Mouse (Mus musculus): ENCODE measurements around the gene Micu1. TPM values are rescaled to one million over a fixed set of nuclear protein-coding genes. Genes with fewer than 3 reads are reported as not detected.

Gene Micu1
- total RNA-seq, 2 experiments from 2014 or later = 30.8 to 34.7 TPM

DNA sequence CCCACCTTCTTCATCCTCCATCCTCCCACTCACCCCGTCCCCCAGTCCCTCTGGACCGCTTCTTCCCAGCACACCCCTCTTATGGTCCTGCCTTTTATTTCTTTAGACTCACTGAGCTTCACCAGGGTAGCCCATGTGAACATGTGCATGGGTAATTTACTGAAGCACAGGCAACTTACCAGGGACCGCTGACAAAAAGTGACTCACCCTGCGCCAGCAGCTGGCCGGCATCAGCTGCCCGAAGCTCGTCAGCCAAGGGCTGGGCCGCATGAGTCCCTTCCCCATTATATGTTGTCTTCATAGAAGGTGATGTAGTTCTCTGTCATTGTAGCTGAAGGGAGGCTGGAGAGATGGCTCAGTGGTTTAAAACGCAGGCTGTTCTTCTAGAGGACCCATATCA lies 111.5 kb downstream of the Micu1 start:
- no peak for DNase-seq

DNA sequence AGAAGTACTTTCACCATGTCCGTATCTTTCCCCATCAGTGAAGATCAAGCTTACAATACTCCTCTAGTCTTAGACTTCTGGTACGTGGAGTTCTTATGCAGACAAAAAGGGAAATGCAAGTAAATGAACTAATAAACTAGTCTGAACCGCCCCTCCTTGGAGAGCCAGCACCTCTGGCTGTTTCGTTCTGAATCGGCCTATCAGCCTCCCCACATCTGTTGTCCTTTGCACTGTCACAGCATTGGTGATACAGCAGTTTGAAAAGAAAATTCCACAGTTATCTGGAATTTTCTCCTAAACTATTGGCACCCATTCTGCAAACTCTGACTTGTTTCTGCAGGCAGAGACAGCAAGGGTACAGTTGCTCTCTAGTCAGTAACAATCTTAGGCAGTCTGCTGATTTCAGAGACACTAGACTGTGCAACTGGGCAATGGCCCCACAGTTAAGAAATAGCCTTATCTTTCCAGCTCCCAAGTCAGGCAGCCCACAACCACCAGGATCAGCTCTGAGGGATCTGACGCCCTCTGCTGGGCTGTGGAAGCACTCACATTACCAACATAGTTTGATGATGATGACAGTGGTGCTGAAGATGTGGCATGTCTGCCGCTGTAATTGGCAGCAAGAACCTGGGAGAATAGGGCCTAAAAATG lies 112.4 kb downstream of the Micu1 start:
- DNase-seq = peak; percentile 63

DNA sequence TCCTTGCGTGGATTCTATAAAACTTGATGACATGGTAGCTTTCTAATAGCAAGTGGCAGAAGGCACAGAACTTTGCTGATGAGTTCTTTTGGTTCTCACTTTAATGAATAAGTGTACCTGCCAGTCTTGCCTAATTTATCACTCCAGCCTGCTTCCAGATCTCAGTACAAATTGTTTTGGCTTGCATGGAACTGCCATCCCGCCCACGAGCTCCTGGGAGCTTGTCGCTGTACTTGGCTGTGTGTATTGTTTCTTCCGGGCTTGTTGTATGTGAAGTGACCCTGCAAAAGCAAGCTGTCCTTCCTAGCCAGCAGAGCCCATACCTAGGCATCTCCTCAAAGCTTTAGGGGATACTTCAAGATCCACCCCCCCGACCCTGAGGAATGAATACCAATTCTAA lies 114.3 kb downstream of the Micu1 start:
- DNase-seq = no peak

DNA sequence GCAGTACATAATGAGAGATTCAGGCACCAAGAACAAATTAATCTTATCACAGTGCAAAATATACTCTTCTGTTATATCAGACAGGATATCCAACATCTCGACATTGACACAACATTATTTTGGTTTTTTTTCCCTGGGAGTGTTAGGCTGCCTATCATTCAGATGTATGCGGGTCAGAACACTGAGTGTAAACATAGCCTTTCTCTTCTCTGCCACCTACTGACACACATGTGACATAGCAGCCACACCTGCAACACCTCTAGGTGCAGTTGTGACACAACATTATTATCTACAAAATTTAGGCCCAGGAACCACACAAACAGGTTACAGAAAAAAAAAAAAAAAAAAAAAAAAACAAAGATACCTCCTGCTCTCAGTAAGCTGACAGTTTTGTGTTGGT lies 115.3 kb downstream of the Micu1 start:
- DNase-seq = no peak

DNA sequence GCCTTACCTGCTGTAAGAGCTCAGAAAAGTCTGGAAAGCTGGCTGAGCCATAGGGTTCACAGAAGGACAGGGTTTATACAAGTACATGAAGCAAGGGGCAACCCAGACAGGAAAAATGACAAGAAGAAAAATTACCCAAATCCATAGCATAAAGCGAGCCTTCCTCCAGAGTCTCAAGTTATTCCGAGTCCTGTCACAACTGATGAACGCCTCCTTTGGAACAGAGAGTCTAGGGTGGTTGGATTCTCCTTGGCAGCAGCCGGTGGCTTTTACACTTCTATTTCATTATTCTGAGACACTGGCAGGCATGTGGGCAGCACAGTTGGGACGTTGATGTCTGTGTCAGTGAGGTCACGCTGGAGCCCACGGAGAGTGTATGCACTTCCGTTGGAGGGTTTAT lies 115.7 kb downstream of the Micu1 start:
- DNase-seq = no peak

DNA sequence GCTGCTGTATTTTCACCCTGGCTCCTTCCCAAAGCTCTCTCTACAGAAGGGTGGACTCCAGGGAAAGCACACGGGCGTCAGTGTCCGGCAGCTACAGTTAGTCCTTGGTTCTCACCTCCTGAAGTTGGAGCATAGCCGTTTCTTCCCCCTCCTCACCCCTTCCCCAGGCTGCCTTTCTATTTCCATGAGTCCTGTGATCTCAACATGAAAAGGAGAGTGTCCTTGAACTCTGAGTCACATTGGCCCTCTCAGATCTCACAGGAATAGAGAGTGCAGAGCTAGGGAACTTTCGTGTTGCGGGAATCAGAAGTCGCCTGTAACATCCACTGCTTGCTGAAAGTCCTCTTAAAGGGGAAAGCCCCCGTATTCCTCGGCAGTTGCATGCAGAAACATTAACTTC lies 116.9 kb downstream of the Micu1 start:
- DNase-seq = no peak

DNA sequence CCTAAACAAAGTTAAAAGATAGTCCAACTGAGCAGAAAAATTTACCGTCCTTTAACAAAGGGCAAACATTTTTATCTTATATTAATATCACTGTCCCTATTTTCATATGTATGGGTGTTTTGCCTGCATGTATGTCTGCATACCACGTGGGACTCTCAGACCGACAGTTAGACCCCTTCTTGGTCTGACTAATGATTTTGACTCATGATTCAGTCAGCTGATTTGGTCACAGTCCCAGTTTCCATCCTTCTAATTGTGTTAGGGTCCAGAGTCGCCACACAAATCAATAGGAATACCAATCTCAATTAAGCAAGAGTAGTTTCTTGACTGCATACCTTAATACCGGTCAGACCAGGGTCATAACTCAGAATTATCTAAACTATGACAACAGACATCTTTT lies 118.6 kb downstream of the Micu1 start:
- DNase-seq = no peak

DNA sequence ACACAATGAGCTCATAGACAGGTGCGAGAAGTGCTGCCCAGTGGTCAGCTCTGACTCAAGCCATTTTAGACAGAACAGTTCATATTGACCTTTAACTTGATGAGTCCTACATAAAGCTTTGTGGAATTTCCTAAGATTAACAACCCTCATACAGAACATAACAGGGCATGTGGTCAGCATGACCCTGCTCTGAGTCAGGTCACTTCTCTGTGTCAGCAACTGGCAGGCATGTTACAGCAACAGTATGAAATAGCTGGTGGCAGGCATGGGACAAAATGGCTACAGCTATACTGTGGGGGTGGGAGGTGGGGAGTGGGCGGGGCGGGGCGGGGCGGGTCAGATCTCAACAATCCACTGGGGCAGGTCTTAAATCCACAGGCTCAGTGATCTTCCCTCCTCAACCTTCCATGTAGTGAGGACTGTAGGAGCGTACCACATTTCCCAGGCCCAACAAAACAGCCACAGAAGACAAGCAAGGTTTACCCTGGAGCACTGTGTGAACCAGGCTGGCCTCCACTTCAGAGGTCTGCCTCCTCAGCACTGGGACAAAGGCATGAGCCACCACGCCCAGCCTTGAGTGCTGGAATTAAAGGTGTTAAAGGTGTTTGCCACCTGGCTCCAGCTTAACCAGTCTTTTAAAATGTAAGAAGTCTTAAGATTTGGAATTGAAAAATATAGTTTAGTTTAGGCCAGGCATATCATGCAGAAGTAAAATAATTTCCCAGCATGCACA lies 119.2 kb downstream of the Micu1 start:
- no peak for DNase-seq

DNA sequence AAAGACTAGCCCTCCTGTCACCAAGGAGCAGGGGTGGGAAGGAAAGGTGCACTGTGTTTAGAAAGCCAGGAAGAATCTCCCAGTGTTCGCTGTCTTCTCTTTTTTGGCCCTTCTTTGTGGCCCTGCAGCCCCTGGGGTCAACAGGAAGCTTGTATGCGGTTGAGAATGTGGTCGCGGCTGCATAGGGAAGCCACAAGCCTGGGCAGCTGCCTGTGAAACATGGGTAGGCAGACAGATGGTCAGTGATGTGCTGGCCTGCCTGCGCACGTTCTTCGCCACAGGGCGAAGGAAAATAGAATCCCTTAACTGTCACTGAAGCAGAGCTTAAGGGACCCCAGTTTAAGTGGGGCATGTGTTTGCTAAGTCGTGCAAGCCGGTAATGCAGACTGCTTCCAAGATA lies 120.6 kb downstream of the Micu1 start:
- no peak for DNase-seq

DNA sequence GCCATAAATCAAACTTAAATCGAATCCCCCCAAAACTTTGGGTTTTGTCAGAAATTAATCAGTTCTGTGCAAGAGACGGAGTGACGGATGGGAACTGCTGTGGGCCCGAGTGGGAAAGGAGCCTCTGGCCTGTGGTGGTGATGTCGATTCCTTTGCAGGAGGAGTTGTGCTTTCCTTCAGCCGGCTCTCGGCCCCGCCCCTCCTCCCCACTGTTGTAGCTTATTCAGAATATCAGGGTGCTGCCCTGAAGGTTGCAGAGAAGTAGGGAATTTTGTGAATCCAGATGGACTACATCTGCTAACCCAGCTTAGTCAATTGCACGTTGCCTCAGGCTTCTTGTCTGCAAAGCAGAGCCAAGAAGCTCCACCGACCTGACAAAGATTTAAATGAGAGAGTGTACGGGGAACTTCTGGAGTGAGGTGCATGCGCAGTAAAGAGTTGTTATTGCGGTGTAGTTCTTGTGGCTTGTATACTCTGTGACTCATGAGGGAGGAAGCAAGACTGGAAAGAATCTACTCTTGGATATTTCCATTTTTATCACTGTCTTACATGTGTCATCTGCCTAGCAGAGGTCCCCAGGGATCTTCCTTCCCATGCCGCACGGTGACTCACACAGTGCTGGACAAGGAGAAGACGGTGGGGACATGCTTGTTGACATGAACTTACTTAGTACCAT lies 123.0 kb downstream of the Micu1 start:
- peak; percentile 35 for DNase-seq

DNA sequence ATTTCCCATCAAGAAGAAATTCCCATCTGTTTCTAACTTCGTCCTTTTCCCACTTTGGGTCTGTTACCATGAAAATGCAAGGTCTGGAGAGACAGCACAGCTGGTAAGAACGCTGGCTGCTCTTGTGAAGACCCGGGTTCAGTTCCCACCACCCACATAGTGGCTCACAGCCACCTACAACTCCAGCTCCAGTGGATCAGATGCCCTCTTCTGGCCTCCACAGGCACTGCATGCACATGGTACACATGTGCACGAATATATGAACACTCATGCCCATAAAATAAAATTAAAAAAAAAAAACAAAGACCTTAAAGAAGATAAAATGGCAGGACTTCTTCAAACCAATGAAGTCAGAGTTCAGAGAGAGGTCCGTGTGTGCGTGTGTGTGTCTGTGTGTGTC lies 127.6 kb downstream of the Micu1 start:
- DNase-seq = no peak

DNA sequence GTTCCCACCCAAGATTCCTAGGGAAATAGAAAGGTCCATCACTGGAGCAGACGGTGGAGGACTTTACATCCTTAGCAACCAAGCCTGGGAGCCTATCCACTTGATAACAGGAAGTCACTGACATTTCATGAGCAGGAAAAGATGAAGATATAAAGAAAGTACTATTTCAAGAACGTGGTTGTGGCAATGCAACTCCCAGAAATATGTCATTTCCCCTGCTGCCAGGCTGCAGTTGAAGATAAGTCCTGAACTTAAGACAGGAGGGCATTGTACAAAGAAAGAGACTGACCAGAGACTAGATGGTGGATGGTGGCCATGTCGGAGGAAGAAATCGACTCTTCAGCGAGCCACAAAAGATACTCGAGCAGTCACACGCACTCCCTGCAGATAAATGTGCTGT lies 129.7 kb downstream of the Micu1 start:
- no peak for DNase-seq

DNA sequence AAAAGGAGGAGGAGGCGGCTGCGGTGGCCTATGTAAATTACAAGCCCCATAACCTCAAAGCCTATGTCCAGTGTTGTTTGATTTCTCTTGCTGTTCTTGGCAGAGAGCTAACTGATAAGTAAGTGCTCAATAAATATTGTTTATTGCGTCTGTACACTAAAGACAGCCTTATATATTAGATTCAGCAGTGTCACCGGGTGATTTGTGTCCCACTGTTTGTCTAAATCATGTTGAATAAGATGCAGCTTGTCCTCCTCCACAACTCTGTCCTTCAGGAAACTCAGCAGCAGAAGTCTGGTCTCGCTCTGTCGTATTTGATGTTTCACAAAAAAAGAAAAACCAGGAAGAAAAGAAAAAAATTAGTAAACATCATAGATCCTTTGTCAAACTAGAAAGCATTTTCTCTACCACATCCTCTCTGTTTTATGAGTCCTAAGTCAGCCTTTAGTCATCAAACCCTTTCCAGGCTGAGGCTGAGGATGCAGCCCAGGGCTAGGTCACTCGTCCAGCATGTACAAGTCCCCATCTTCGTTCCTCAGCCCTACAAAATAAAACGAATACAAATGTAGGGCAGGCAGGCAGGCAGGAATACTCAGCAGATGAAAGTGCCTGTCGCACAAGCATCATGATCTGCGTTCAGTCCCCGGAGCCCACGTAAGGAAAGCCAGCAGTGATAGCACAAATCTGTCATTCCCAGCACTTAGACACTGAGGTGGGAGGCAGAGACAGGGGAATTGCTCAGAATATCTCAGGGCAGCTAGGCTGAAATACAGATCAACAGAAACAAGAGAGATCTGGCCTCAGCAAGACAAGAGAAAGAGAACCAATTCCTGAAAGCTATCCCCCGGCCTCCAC lies 133.3 kb downstream of the Micu1 start:
- DNase-seq = no peak

DNA sequence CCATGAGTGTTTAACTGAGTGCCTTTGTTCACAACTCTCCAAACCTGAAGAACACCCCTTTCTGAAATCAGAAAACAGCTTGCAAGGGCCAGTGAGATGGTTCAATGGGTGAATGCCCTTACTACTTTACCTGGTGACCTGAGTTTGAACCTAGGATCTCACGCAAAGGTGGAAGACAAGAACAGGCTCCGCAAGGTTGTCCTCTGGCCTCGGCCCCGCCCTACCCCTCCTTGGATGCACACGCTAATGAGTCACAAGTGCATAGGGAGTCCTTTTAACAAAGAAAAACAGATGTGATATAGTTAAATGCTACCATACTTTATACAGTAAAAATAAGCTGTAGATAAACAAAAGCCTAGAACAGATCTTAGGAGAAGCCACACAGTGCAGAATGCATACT lies 135.2 kb downstream of the Micu1 start:
- DNase-seq = no peak

DNA sequence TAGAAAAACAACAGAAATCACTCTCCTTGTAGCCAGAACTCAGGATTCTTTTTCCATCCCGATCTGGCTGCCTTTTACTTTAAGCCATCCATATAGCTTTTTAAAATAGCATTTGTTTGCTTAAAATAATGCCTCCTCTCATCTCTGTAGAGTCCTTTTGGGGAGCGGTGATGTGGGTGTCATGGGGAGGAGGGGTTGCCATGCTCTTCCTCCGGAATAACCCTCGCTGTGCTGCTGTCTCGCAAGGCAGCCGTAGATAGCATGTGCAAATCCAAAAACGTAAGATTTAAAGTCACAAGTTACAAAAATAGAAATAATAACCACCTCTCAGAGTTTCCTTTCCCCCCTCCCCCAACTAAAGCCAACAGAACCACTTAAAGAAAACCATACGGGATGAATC lies 139.2 kb downstream of the Micu1 start:
- no peak for DNase-seq

DNA sequence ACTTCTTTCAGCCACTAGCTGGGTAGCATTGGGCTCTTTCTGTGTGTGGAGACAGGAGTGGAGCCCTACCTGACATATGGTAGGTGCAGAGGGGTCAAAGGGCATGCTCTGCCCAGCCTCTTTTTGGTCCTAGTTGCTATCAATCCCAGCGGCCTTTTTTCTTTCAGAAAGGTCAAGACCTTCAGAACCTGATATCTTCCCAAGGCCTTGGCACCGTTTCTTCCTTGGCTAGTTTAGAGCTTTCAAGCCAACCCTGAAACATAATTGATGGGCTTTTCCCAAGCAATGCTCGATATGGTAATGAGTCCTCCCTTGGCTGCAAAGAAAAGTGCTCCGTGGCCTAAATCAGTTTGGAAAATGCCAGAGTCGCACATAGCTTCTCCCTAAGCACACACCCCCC lies 140.8 kb downstream of the Micu1 start:
- no peak for DNase-seq

DNA sequence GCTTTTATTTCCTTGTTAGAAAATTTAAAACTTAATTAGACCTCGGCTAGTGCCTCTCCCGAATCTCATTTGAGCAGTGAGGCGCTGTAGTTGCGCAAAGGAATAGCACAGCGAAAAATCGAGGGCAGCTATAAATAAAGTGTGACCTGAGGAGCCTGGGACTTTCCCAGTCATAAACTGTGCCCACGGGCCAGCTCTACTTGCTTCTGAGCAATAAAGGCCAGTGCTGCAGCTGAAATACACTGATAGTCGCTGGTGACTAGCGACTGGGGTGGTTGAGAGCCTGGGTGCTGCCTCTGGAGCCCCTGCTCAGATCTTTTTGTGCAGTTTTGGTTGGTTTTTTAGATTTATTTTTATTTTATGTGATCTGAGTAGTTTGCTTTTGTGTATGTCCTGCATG lies 142.4 kb downstream of the Micu1 start:
- no peak for DNase-seq

DNA sequence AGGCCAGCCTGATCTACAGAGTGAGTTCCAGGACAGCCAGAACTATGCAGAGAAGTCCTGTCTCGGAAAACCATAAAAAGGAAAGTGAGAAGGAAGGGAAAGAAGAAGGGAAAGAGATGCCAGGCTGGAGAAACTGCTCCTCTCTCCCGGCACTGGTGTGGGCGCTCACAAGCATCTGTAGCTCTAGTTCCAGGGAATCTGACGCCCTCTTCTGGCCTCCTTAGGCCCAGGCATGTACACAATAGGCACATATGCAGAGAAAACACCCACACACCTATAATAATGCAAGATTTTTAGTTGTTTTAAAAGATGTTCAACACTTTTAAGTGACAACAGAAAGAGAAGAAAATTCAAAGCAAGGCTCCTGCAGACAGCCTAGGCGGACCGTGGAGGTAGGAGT lies 144.1 kb downstream of the Micu1 start:
- DNase-seq = no peak

DNA sequence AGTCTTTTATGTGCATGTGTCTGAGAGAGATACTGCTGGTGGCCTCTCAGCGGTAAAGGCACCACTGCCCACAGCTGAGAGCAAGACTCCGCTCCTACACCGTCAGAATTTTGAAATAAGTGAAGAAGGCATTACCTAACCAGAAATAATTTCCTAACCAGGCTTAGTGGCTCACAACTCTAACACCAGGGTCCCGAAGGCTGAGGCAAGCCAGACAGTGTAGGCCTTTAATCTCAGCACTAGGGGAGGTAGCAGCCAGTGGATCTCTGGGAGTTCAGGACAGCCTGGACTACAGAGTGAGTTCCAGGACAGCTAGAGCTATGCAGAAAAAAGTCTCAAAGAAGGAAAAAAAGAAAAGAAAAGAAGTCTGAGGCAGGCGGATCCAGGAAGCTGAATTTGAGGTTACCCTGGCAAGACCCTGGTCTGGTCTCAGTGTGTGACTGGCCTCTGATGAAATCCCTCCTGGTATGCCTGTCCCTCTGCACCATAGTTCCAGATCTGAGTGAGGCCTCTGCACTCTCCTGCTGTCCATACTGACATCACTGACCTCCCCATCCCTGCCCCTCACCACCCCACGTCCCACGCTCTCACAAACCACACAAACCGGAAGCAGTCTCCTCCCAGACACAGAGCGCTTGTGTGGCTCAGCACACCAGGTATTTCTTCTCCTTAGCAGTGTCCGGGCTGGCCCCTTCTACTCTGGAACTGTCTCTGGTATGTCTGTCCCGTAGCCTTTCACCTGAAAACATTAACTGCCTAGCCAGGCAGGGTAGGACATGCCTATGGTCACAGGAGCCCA lies 146.0 kb downstream of the Micu1 start:
- DNase-seq = no peak

DNA sequence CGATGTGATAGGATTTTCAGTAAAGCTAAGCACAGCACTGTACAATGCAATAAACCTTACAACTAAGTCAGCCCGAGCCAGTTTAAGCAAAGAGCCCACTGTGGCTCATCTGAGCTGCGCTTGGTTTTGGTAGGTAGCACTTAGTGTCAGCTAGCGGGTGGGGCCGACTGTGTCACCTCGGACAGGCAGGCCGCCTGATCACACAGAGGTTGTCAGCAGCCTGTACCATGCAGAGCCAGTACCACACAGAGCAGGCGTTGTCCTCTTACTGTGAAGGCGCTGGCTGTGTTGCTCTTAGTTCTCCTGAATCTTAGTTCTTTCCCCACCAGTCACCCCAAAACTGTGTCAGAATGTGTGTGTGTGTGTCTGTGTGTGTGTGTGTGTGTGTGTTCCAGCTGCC lies 146.7 kb downstream of the Micu1 start:
- DNase-seq = no peak

DNA sequence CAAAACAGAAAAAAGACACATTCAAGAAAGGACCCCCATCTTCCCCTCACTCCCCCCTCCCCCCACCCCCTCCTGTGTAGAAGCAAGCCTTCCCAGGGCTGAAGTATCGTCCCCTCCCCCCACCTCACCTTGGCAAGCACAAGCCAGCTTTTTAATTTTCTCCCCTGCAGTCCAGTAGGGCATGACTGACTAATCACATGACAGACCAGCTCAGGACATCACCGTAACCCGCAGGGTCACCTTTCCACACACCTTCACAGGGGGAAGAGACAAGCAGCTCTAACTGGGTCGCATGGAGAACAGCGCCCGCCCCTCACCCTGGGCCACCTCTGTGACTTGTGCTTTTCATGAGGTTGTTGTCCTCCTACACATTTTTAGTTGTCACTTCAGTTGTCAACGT lies 147.1 kb downstream of the Micu1 start:
- no peak for DNase-seq

DNA sequence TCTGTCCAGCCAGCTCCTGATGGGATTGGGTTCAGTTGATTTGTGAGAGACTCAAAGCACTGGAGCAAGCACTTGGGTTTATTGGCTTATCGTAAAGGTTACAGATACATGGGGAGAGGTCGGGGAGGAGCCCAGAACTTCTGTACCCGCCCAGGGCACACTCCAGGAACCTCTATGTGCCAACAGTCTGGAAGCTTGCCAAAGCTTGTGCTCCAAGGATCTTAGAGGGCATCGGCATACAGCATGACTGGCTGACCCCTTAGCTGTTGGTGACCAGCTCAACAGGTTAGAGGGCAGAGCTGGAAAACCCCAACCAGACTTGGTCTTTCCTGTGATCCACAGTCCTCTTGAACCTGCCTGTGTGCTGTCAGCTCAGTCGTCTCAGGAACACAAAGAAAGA lies 154.9 kb downstream of the Micu1 start:
- no peak for DNase-seq

Measured in heart, postnatal 4 days (tissue).